Mouse (Mus musculus): ENCODE measurements around the gene Ggta1. TPM values are rescaled to one million over a fixed set of nuclear protein-coding genes. Genes with fewer than 3 reads are reported as not detected.

Ggta1 gene
- 1.6 and 2.4 TPM in 2 replicates for polyA plus RNA-seq (2021; fragmentation: Nextera tagmentation)
- long read RNA-seq, experiment 1, partial matches to known transcripts, result 1 of 4 reads
- long read RNA-seq, experiment 1, other reads (novel, unspliced or antisense), result 3 of 4 reads
- long read RNA-seq, experiment 2, partial matches to known transcripts, result 4 of 26 reads
- long read RNA-seq, experiment 2, other reads (novel, unspliced or antisense), result 14 of 26 reads

DNA sequence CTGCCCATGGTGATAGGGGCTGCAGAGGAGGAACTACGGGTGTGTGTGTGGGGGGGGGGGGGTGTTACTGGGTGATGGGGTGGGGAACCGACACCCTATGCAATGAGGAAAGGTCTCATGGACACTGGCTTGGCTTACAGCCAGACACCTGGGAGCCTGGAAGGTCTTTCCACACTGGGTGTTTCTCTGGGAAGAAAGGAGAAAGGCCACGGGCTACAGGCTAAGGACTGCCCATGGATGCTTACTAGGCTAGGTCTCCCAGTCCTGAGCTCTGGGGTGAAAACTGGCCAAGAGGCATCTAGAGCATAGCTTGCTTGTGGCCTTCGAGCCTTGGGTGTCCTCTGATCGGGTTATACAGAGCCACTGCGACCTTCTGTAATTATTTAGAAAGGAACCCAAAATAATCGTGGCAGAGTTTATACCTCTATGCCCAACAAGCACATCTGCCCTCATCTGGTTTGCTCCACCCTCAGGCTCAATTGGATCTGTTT, at the start of gene Ggta1:
Ggta1 (minus strand) TSS at position 441 of the 491 bp plus-strand sequence.

GRCm38 (mm10) chr2:35397096-35397495, 65.9 kb downstream of the Ggta1 start, which contains the start of gene 4930402F06Rik:
TSS of gene 4930402F06Rik (minus strand) at chr2:35397175.

GRCm38 (mm10) chr2:35367629-35368028, 95.4 kb downstream of the Ggta1 start, which contains the start of gene 4930568D16Rik:
TSS of gene 4930568D16Rik (minus strand) at chr2:35367729.

Other genes with a start within 250 kb of the Ggta1 start
- gene Gsn, start 206.9 kb downstream of the Ggta1 start, polyA plus RNA-seq (2021; fragmentation: Nextera tagmentation), result 88.5 and 93.5 TPM in 2 replicates
- gene Stom, start 126.3 kb downstream of the Ggta1 start, polyA plus RNA-seq (2021; fragmentation: Nextera tagmentation), result 4.8 and 7.1 TPM in 2 replicates
- not detected in 2 replicates for gene 4930568D16Rik, start 95.5 kb downstream of the Ggta1 start, polyA plus RNA-seq (2021; fragmentation: Nextera tagmentation)
- not detected in 2 replicates for gene 4930402F06Rik, start 66.1 kb downstream of the Ggta1 start, polyA plus RNA-seq (2021; fragmentation: Nextera tagmentation)
- gene Dab2ip, start 95.0 kb upstream of the Ggta1 start, polyA plus RNA-seq (2021; fragmentation: Nextera tagmentation), result 10.0 and 10.3 TPM in 2 replicates

Measured in layer of hippocampus, adult 6 months (tissue).